Mouse (Mus musculus) G1E (cell line): Measurements from ENCODE around the gene Pde4c. TPM values are rescaled to one million over a fixed set of nuclear protein-coding genes. Genes with fewer than 3 reads are reported as not detected.
A peak's percentile ranks its signal among the peaks of the same experiment; 100 is the strongest.

Source experiments
- ATAC-seq: 2 replicates; pipeline ENCODE4 v1.8.0; 2016; ENCODE audit warnings: mild to moderate bottlenecking; ENCODE audit not compliant: insufficient number of reproducible peaks, poor library complexity, low FRiP score, severe bottlenecking; ENCODE audit errors: extremely low read depth
- DNase-seq: peaks from one replicate; pipeline ENCODE4 v3.0.0; 2012; ENCODE audit warnings: low spot score
- H3K27me3 ChIP-seq: 2 replicates; pipeline ENCODE4 v1.6.1; 2012; ENCODE audit warnings: mild to moderate bottlenecking, low read length, inconsistent platforms; ENCODE audit not compliant: insufficient read depth
- H3K36me3 ChIP-seq: replicated peaks from 2 replicates; pipeline ENCODE3; 2012; ENCODE audit warnings: mild to moderate bottlenecking, inconsistent platforms
- H3K4me1 ChIP-seq: 2 replicates; pipeline ENCODE4 v1.6.1; 2012; ENCODE audit warnings: low read depth, low read length, inconsistent platforms, mixed read lengths; ENCODE audit not compliant: insufficient read depth
- H3K4me3 ChIP-seq: 2 replicates; pipeline ENCODE4 v1.5.1; 2012; ENCODE audit warnings: low read depth, mild to moderate bottlenecking, inconsistent platforms, low read length, moderate library complexity, mixed read lengths
- H3K9me3 ChIP-seq: replicated peaks from 2 replicates; pipeline ENCODE4 v1.6.1; 2012; ENCODE audit warnings: inconsistent platforms
- CTCF ChIP-seq: IDR thresholded peaks from 2 replicates; pipeline ENCODE4 v1.5.1; 2012; ENCODE audit warnings: low read depth, low read length, inconsistent platforms, mixed read lengths
- GATA1 ChIP-seq: IDR thresholded peaks from 2 replicates; pipeline ENCODE4 v1.6.1; 2012; ENCODE audit warnings: borderline replicate concordance, low read length, inconsistent platforms, mixed read lengths
- GATA2 ChIP-seq: IDR thresholded peaks from 2 replicates; pipeline ENCODE4 v1.6.1; 2012; ENCODE audit warnings: low read depth, low read length, inconsistent platforms, borderline replicate concordance
- POLR2AphosphoS5 ChIP-seq: IDR thresholded peaks from 2 replicates; pipeline ENCODE4 v1.6.1; 2012; ENCODE audit warnings: low read depth, low read length, inconsistent platforms; ENCODE audit not compliant: insufficient replicate concordance
- TAL1 ChIP-seq: conservative IDR thresholded peaks from 2 replicates; pipeline ENCODE4 v1.6.1; 2012; ENCODE audit warnings: low read depth, low read length, inconsistent platforms, mixed read lengths
- polyA plus RNA-seq: library from polyadenylated mRNA; stranded (reverse); fragments of >175 nt; gene quantifications from 2 replicates; pipeline ENCODE4 v1.2.3, GENCODE M21; 2012
- total RNA-seq, 2 experiments: library from RNA; stranded (forward) in 1 of 2; stranded (reverse) in 1 of 2; fragments of 200-1000 nt in 1 of 2; fragments of >200 nt in 1 of 2; fragmentation: Nextera tagmentation in 1 of 2; gene quantifications; 2 replicates each; pipeline ENCODE4 v1.2.3; 2014 to 2017

Gene Pde4c
- total and polyA plus RNA-seq, 3 experiments, result 0.22 to 0.95 TPM; not detected in 1

- DNase-seq (no peak), ATAC-seq (no peak)
- Histone ChIP-seq H3K9me3 (peaks cover 8% of the 10 kb centered on the region), H3K4me1 (peaks cover 24% of the 10 kb centered on the region), H3K36me3 (no peaks in the 10 kb centered on the region), H3K27me3 (peaks cover 72% of the 10 kb centered on the region), H3K4me3 (no peak overlapping the region)
- TF ChIP-seq POLR2AphosphoS5 (no peak), CTCF (no peak), GATA2 (no peak), TAL1 (no peak), GATA1 (no peak)
These were observed 35.4 kb upstream of the Pde4c start for GRCm38 (mm10) chr8:70688136-70688535.

DNA sequence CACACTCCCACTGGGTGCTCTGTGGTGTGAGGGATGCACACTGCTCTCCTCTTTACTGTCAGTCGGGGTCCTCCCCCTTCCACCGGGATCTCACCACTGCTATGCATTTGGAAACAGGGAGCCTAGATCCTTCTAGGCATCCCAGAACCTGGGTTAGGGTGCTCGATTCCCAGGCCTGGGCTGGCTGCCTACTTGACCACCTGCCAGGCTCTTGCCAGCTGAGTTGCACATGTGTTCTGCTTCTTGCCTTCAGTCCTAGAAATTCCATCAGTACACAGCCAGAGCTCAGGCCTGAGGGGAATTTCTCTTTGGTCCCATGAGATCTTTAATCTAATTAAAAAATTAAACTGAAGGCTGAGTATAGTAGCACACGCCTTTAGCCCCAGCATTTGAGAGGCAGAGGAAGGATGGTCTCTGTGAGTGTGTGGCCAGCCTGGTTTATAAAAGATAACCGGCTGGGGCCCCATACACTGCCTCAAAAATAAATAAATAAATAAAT is 33.6 kb upstream of the Pde4c start:
- TF ChIP-seq GATA1 (no peak), GATA2 (no peak), CTCF (no peak), TAL1 (no peak), POLR2AphosphoS5 (no peak)
- H3K27me3 ChIP-seq, result peaks cover 56% of the 10 kb centered on the region
- no peak overlapping the region for H3K4me3 ChIP-seq
- no peaks in the 10 kb centered on the region for H3K36me3 ChIP-seq
- H3K4me1 ChIP-seq, result peaks cover 36% of the 10 kb centered on the region
- ATAC-seq, result no peak
- no peak for DNase-seq
- H3K9me3 ChIP-seq, result no peaks in the 10 kb centered on the region

DNA sequence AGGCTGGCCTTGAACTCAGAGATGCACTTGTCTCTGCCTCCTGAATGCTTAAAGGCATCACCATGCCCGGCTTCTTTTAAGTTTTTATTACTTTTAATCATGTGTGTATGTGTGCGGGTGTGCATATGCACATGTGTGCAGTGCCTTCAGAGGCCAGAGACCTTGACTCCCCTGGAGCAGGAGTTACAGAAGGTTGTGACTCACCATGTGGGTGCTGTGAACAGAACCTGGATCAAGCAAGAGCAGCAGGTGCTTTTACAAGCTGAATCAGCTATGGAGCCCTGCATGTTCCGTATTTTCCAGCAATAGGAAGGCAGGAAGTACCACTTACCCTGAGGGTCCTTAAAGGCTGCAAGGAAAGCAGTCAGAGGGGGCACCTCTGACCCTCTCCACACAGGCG is 32.3 kb upstream of the Pde4c start:
- Histone ChIP-seq H3K36me3 (no peaks in the 10 kb centered on the region), H3K4me3 (no peak overlapping the region), H3K27me3 (peaks cover 44% of the 10 kb centered on the region), H3K4me1 (peaks cover 46% of the 10 kb centered on the region), H3K9me3 (no peaks in the 10 kb centered on the region)
- ATAC-seq (no peak), DNase-seq (no peak)
- no peak for TF ChIP-seq TAL1
- no peak for TF ChIP-seq POLR2AphosphoS5
- no peak for TF ChIP-seq CTCF
- no peak for TF ChIP-seq GATA2
- TF ChIP-seq GATA1, result no peak

DNA sequence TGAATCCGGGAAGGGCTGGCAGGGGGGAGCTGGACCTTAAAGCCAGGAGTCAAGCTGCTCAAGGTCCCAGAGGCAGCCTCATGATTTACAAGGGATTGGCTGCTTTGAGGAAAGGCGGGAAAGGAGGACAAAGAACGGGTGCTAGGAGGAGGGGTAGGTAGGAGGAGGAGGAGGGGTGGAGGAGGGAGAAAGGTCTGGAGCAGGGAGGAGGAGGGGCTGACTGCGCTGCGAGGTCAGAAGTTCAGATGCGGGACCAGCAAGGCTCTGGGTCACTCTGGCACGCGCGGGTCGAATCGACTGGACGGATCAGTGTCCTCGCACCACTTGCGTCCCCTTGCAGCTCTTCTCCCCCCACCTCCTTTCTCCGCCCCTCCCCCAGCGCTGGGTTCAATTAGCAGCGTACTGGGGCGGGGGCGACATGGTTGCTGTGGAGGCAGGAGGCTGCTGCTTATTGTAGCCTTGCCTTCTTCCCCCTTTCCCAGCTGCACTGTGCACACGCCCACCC is 31.7 kb upstream of the Pde4c start:
- no peak for DNase-seq
- H3K4me1 ChIP-seq, result peaks cover 49% of the 10 kb centered on the region

GRCm38 (mm10) chr8:70693636-70694035 is 29.9 kb upstream of the Pde4c start:
- DNase-seq (no peak), ATAC-seq (no peak)
- no peak for TF ChIP-seq CTCF
- no peak for TF ChIP-seq POLR2AphosphoS5
- TF ChIP-seq GATA1, result no peak
- TF ChIP-seq TAL1, result no peak
- no peak for TF ChIP-seq GATA2
- Histone ChIP-seq H3K36me3 (no peaks in the 10 kb centered on the region), H3K9me3 (no peaks in the 10 kb centered on the region), H3K4me3 (no peak overlapping the region), H3K27me3 (peaks cover 21% of the 10 kb centered on the region), H3K4me1 (peaks cover 64% of the 10 kb centered on the region)

More for the DNA sequence above, 31.7 kb upstream of the Pde4c start:
- no peak for ATAC-seq
- H3K4me3 ChIP-seq, result peak overlapping the region; percentile 57; the same call in 1 of the 2 replicates
- no peaks in the 10 kb centered on the region for H3K36me3 ChIP-seq
- no peaks in the 10 kb centered on the region for H3K9me3 ChIP-seq
- no peak for TF ChIP-seq GATA1
- no peak for TF ChIP-seq TAL1
- TF ChIP-seq GATA2, result no peak
- no peak for TF ChIP-seq POLR2AphosphoS5
- no peak for TF ChIP-seq CTCF
- H3K27me3 ChIP-seq, result peaks cover 38% of the 10 kb centered on the region

DNA sequence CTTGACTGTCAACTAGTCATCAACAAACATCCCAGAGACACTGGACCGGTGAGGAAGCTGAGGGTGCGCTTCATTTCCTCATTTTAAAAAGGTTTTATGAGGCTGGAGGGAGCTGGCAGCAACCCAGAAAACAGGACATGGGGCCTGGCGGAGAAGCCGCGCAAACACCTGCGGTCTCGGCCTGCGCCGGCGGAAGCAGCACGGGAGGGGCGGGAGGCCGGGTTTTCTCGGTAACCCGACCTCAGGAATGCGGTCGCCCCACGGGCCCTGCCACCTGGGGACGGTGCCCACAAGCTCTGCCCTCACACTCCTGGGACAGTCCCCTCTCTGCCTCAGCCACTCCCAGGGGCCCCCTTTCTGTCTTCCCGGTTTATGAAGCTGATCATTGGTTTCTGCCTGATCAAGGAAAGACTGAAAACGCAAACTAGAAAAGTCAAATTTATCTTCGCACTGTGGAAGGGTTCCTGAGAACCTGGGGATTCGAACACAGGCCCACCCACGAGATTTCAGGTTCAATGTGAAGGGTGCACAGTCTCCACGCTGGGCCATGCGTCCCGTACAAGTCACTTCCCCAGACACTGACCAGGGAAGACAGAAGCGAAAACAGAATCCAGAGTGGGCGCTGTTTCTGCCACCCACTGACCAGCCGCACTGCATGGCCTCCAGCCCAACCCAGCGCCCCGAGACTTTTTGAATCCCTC is 28.1 kb upstream of the Pde4c start:
- H3K9me3 ChIP-seq, result no peaks in the 10 kb centered on the region
- ATAC-seq, result no peak
- peak; percentile 55 for DNase-seq
- H3K4me3 ChIP-seq, result peak overlapping the region; percentile 63; the same call in 1 of the 2 replicates
- H3K27me3 ChIP-seq, result peaks cover 15% of the 10 kb centered on the region
- peaks cover 67% of the 10 kb centered on the region for H3K4me1 ChIP-seq
- TF ChIP-seq TAL1 (no peak), GATA2 (no peak), GATA1 (no peak), POLR2AphosphoS5 (no peak), CTCF (no peak)
- H3K36me3 ChIP-seq, result no peaks in the 10 kb centered on the region
